Mouse (Mus musculus) heart, postnatal 0 days (tissue): ENCODE data around the gene Pnpla3.

Source experiments
- CTCF ChIP-seq: IDR thresholded peaks from 2 replicates; pipeline ENCODE4 v1.5.1; 2016; ENCODE audit warnings: antibody characterized with exemption, control low read depth, low read depth
- EP300 ChIP-seq: IDR thresholded peaks from 2 replicates; pipeline ENCODE4 v1.6.1; 2016; ENCODE audit warnings: antibody characterized with exemption, low read depth

DNA sequence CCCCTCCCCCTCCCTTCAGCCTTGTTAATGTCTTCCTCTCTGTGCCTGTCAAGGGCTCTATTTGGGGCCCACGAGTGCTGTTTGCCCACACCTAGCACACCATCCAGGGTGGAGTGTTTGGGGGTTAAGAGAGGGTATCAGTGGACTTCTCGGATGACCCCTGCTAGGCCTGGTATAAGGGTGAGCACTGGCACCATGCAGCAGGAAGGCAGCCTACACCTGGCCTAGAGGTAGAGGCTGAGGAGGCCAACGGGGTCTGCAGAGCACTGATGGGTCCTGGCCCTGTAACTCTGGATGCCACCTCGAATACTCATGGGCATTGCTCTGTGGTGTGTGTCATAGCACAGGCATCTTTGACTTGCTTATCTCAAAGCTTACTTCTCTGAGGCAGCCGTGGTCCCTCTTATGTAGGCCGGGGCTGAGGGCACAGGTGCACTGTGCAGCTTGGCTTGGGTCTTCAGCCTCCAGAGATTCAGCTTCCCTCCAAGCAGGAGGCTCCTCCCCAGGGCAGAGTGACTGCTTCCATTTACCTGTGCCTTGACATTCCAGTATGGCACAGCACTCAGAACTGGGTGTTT lies 45.6 kb downstream of the Pnpla3 start:
- TF ChIP-seq EP300 = no peak
- TF ChIP-seq CTCF = no peak
